Mouse (Mus musculus) liver, embryonic 11.5 days (tissue): ENCODE data around the gene Islr. TPM values are rescaled to one million over a fixed set of nuclear protein-coding genes. Genes with fewer than 3 reads are reported as not detected.

Source experiments
- ATAC-seq: fragments of 200-750 bp; cut with Nextera tagmentation; replicated peaks from 2 replicates; pipeline ENCODE4 v1.8.0; 2017; ENCODE audit warnings: moderate number of reproducible peaks, mild to moderate bottlenecking, moderate TSS enrichment, moderate library complexity; ENCODE audit not compliant: low FRiP score
- DNase-seq: peaks from one replicate; pipeline ENCODE4 v3.0.0-alpha.2; 2017; ENCODE audit warnings: low spot score
- H3K27ac ChIP-seq: fragments of 300-500 bp; sonication (generic); 2 replicates; pipeline ENCODE4 v1.5.1; 2014; ENCODE audit warnings: mild to moderate bottlenecking, low read depth, low read length, control low read depth
- H3K27me3 ChIP-seq: fragments of 300-500 bp; sonication (generic); replicated peaks from 2 replicates; pipeline ENCODE4 v1.6.1; 2014; ENCODE audit warnings: low read length, mixed read lengths; ENCODE audit not compliant: control insufficient read depth, insufficient read depth
- H3K36me3 ChIP-seq: fragments of 300-500 bp; sonication (generic); 2 replicates; pipeline ENCODE4 v1.6.1; 2014; ENCODE audit warnings: mild to moderate bottlenecking, low read length, moderate library complexity, mixed read lengths; ENCODE audit not compliant: control insufficient read depth, insufficient read depth
- H3K4me1 ChIP-seq: fragments of 300-500 bp; sonication (generic); replicated peaks from 2 replicates; pipeline ENCODE4 v1.6.1; 2014; ENCODE audit warnings: low read length, mixed read lengths; ENCODE audit not compliant: control insufficient read depth, insufficient read depth
- H3K4me2 ChIP-seq: fragments of 300-500 bp; sonication (generic); 2 replicates; pipeline ENCODE4 v1.6.1; 2014; ENCODE audit warnings: mild to moderate bottlenecking, control low read depth, moderate library complexity
- H3K4me3 ChIP-seq: fragments of 300-500 bp; sonication (generic); 2 replicates; pipeline ENCODE4 v1.5.1; 2014; ENCODE audit warnings: low read depth, low read length, control low read depth
- H3K9ac ChIP-seq: fragments of 300-500 bp; sonication (generic); 2 replicates; pipeline ENCODE4 v1.6.1; 2014; ENCODE audit warnings: low read depth, low read length, control low read depth
- H3K9me3 ChIP-seq: fragments of 300-500 bp; sonication (generic); 2 replicates; pipeline ENCODE4 v1.6.1; 2016; ENCODE audit warnings: low read length, inconsistent platforms, mixed read lengths; ENCODE audit not compliant: control insufficient read depth
- WGBS: fragments of 180-500 bp; shearing (Covaris S2); extraction: QIAGEN DNeasy Blood & Tissue Kit; methylation state at CpG from one replicate; pipeline ENCODE4 v1.1.7; 2014; 5-methylcytosine and 5-hydroxymethylcytosine counted together
- polyA plus RNA-seq: library from polyadenylated mRNA; unstranded; fragments of >200 nt; fragmentation: Nextera tagmentation; extraction: Ambion mirVana; gene quantifications from 2 replicates; pipeline ENCODE4 v1.2.1, GENCODE M21; 2014

The Islr gene
- polyA plus RNA-seq, 1 experiment from 2014 or later: 8.5 TPM

DNA sequence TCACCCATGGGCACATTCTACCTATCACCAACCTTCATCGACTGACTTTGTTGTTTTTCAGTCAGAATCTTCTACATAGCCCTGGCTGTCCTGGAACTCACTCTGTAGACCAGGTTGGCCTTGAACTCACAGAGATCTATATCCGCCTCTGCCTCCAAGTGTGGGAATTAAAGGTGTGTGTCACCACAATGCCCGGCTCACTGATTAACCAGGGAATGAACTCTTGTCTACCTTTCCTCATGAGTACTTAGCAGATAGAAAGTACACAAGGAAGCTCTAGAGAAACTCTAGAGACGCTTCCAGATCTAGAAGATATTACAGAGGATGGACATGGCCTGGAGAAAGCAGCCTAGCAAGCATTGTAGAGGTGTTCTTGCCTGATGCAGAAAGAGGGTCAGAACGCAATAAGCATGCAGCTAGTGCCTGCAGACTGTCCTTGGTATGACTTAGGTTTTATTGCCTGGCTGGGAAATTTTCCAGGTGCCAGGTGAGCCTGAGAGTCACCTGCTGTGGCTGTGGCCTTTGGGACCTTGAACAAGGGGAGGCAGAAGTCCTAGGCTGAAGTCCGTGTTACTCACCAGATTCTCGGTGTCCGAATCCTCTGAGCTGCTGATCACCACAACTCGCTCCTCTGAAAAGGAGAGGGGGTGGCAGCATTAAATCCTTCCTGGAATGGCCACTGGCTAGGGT, 24.8 kb upstream of the Islr start:
- no peak overlapping the region for H3K4me3 ChIP-seq
- no peak overlapping the region for H3K27ac ChIP-seq
- H3K9me3 ChIP-seq: no peaks in the 10 kb centered on the region
- H3K4me1 ChIP-seq: peaks cover 4% of the 10 kb centered on the region; the same call in 1 of the 2 replicates
- H3K36me3 ChIP-seq: peaks cover 44% of the 10 kb centered on the region
- no peak overlapping the region for H3K4me2 ChIP-seq
- WGBS: 89% methylated on average over 9 of the region's 9 CpGs
- DNase-seq (no peak), ATAC-seq (no peak)
- no peaks in the 10 kb centered on the region for H3K27me3 ChIP-seq
- H3K9ac ChIP-seq: no peak overlapping the region

DNA sequence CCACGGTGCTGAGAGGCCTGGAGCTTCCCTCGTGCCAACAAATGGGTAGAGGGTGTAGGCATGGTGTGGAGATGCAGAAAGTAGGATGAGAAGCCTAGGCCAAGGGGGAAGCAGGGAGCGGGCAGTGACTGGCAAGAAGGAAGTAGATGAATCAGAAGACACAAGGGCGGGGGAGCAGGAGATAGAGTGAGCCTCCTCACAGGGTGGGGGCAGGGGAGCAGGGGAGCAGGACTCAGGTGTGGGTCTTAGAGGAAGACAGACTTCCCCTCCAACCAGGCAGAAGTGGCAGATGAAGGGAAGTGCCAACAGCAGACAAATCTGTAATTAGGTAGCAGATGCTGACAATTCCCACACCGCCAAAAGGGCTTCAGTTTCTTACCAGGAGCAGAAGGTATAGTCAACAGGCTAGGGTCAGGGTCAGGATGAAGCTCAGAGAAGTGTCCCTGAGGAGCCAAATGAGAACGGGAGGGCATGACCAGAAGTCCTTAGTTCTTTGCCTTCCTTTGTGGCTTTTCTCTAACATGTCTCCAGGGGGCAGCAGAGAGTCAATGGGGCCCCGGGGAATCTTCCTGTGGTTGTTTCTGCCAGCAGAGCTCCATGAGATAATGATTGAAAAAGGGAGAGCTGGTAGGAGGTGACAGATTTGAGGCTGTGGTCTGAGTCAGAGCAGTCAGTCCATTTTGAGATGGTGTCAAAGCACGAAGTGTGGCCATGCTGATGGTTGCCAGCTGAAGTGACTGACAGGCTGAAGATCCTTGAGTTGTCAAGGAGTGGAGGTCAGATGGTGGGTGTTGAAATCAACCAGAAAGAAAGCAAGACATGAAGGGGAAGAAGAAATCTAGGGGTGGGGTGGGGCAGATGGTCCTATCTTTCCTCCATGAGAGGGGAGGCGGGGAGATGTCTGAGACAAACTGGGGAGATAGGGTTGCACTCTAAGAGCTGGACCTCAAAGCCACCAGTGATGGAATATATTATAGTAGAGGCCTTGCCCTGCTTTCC, 22.1 kb upstream of the Islr start:
- H3K4me2 ChIP-seq: no peak overlapping the region
- no peak overlapping the region for H3K9ac ChIP-seq
- H3K4me1 ChIP-seq: peaks cover 4% of the 10 kb centered on the region; the same call in 1 of the 2 replicates
- H3K27ac ChIP-seq: no peak overlapping the region
- peak; percentile 58 for DNase-seq
- no peak for ATAC-seq
- peaks cover 46% of the 10 kb centered on the region for H3K36me3 ChIP-seq
- WGBS: 51% methylated on average over 9 of the region's 9 CpGs
- H3K27me3 ChIP-seq: no peaks in the 10 kb centered on the region
- H3K9me3 ChIP-seq: no peaks in the 10 kb centered on the region
- no peak overlapping the region for H3K4me3 ChIP-seq

DNA sequence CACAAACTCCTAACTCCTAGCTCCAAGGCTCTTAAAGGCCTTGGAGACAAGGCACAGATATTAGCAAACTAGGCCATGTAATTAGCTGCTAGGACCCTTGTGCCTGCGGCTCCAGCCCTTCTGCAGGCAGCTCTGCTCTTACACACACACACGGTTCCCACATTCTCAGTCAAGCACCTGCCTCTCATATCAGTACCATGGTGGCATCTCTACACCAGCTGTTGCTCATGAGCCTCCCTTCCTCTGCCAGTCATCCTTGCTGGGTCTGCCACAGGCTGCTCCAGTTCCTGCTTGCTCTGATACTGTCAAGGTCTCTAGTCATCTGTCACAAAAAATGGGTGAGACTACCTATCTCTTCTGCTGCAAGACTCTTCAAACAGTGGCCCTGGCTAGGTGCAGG, 20.2 kb upstream of the Islr start:
- H3K9me3 ChIP-seq: no peaks in the 10 kb centered on the region
- ATAC-seq (no peak), DNase-seq (no peak)
- no peaks in the 10 kb centered on the region for H3K27me3 ChIP-seq
- no peak overlapping the region for H3K4me3 ChIP-seq
- H3K36me3 ChIP-seq: peaks cover 35% of the 10 kb centered on the region
- WGBS: 86% methylated on average over 2 of the region's 2 CpGs
- H3K27ac ChIP-seq: no peak overlapping the region
- H3K9ac ChIP-seq: no peak overlapping the region
- H3K4me2 ChIP-seq: no peak overlapping the region
- H3K4me1 ChIP-seq: peaks cover 4% of the 10 kb centered on the region; the same call in 1 of the 2 replicates

DNA sequence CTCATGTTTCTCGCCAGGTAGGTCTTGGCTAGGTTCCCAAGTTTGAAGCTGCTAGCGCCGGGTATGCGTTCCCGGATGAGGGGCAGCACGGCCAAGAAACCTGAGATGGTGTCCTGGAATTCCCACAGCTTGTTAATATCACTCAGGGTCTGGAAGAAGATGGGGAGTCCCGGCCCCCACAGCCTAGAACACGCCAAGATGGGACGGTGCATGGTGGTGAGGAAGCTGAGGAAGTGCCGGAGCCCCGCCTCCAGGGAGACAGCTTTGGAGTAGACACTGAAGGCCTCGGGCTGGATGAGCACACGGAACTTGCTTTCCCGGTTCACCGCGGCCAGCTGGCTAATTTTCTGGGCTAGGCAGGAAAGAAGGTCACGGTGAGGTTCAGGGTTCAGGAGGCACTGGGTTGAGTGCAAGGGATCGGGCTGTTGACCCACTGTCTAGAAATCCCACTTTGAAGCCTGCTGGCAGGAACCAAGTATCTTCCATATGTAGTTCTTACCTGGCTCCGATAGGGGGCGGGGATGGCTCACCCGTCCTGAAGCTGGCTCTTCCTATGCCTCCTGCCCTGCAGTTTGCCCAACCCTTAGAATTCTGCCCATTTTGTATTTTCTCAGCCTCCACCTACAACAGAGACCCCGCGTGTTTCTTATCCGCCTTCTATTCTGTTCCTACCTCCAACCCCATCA, 16.3 kb upstream of the Islr start:
- H3K27me3 ChIP-seq: no peaks in the 10 kb centered on the region
- 75% methylated on average over 24 of the region's 24 CpGs for WGBS
- DNase-seq: no peak
- H3K9ac ChIP-seq: no peak overlapping the region
- H3K4me3 ChIP-seq: no peak overlapping the region
- H3K36me3 ChIP-seq: peaks cover 11% of the 10 kb centered on the region; the same call in 1 of the 2 replicates
- no peak for ATAC-seq
- no peaks in the 10 kb centered on the region for H3K4me1 ChIP-seq
- no peaks in the 10 kb centered on the region for H3K9me3 ChIP-seq
- no peak overlapping the region for H3K27ac ChIP-seq
- no peak overlapping the region for H3K4me2 ChIP-seq

DNA sequence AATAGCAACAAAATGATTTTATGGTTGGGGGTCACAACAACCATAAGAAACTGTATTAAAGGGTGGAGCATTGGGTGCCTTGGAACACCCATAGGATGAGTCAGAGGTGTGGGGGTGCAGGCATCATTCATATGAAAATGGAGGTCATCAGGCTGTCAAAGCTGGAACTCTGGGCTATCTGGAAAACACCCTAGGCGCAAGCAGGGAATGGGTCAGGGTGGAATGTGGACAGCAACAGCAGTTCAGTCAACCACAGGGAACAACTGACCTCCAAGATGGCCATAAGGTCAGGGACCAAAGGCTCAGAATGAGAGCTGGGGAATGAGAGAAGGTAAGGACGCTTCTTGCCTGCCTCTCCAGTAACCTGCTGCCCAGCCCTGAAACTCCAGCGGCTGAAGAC, 14.4 kb upstream of the Islr start:
- peaks cover 11% of the 10 kb centered on the region; the same call in 1 of the 2 replicates for H3K36me3 ChIP-seq
- WGBS: 82% methylated on average over 3 of the region's 3 CpGs
- H3K9me3 ChIP-seq: no peaks in the 10 kb centered on the region
- no peaks in the 10 kb centered on the region for H3K27me3 ChIP-seq
- ATAC-seq (no peak), DNase-seq (no peak)
- no peak overlapping the region for H3K27ac ChIP-seq
- no peak overlapping the region for H3K4me3 ChIP-seq
- peaks cover 16% of the 10 kb centered on the region for H3K4me1 ChIP-seq
- H3K4me2 ChIP-seq: no peak overlapping the region
- no peak overlapping the region for H3K9ac ChIP-seq

DNA sequence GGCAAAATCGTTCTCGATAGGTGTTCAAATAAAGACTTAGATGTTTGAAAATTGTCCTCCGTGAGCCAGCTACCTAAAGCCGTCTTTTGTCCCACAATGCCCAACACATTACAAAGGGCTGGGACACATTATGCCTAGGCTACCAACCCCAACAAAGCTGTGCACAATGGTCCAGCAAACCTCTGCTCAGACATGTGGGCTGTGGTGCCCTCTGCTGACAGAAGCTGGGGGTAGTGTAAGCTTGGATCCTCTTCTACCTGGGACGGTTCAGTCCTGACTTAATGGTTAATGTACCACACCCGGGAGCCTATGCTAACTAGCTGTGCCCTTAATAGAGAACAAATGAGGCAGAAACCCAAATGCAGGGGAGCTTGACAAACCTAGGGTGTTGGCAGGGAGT, 12.3 kb upstream of the Islr start:
- H3K36me3 ChIP-seq: 0 out of 2 replicates have a peak, but pooled peaks cover 4% of the 10 kb centered on the region
- no peak overlapping the region for H3K9ac ChIP-seq
- no peaks in the 10 kb centered on the region for H3K9me3 ChIP-seq
- ATAC-seq (no peak), DNase-seq (no peak)
- peaks cover 3% of the 10 kb centered on the region; the same call in 1 of the 2 replicates for H3K27me3 ChIP-seq
- H3K4me3 ChIP-seq: no peak overlapping the region
- peaks cover 18% of the 10 kb centered on the region for H3K4me1 ChIP-seq
- H3K4me2 ChIP-seq: no peak overlapping the region
- no peak overlapping the region for H3K27ac ChIP-seq
- WGBS: 58% methylated on average over 6 of the region's 6 CpGs

DNA sequence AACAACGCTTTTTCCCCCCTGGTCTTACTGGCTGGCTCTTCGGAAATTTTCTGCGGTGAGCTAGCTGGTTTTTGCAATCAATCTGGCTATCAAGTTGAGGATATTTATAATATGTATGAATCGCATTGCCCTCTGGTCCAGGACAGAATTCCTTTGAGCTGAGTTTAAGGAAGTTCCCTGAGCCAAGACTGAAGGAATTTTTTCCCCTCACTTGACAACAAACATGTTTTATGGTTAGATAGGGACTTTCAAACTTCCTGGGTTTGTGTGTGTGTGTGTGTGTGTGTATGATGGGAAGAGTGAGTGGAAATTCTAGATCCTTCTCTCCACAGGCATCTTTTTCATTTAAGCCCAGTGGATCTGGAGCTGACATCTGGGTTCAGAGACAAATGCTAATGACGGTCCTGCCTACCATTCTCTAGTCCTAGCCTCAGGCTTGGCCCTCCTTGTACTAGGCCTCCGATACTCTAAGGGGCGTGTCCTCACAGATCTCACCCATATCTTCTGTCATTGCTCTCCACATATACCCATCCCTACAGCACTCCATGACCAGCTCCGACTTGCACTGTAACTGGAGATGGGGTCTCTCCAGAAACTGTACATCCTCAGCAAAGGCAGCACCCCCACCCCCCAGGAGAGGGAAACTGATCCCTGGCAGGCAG, 10.5 kb upstream of the Islr start:
- H3K27me3 ChIP-seq: peaks cover 3% of the 10 kb centered on the region; the same call in 1 of the 2 replicates
- H3K9me3 ChIP-seq: no peaks in the 10 kb centered on the region
- ATAC-seq: peak; percentile 74
- peak overlapping the region; percentile 56 for H3K27ac ChIP-seq
- H3K4me1 ChIP-seq: peaks cover 18% of the 10 kb centered on the region
- H3K4me3 ChIP-seq: no peak overlapping the region
- 41% methylated on average over 8 of the region's 8 CpGs for WGBS
- peak overlapping the region; percentile 46 for H3K4me2 ChIP-seq
- no peak for DNase-seq
- no peaks in the 10 kb centered on the region for H3K36me3 ChIP-seq
- H3K9ac ChIP-seq: no peak overlapping the region

DNA sequence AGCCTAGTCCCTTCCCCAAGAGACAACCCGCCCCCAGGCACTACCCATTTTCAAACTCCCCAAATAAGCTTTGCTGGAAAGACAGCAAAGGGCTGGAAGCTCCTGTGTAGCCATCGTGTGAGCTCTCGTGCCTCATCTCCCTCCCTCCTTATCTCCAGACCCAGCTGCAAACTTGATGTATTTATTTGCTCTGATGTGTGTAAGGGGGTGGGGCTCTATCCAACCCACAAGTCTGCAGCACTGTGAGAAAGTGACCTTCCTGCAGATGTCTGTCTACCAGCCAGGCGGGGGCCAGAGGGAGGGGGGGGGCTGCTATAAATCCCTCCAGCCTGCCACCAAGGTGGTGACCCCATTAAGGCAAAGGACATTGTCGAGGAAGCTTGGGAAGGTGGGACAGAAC, 9.8 kb upstream of the Islr start:
- Histone ChIP-seq H3K27ac (peak overlapping the region; percentile 56; the same call in 1 of the 2 replicates), H3K9me3 (no peaks in the 10 kb centered on the region), H3K4me1 (peaks cover 18% of the 10 kb centered on the region), H3K4me2 (peak overlapping the region; percentile 46), H3K36me3 (no peaks in the 10 kb centered on the region), H3K27me3 (peaks cover 3% of the 10 kb centered on the region; the same call in 1 of the 2 replicates), H3K4me3 (no peak overlapping the region), H3K9ac (no peak overlapping the region)
- WGBS: 6% methylated on average over 5 of the region's 5 CpGs
- DNase-seq (no peak), ATAC-seq (peak; percentile 94)
